Comparison of ENCODE assay signal across 8 mouse cellular contexts in the genomic region with DNA sequence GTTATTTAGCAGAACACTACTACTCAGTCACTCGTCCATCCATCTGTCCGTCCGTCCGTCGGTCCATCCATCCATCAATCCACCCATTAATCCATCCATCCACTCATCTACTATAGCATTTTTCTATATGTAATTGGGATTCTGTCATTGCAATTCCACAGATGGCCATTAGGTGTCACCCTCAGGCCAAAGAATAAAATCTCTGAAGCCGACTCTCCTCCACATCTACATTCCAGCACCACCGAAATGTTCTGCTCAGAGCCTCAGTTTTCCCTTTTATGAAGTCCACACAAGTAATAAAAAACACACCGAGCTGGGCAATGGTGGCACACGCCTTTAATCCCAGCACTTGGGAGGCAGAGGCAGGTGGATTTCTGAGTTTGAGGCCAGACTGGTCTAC. TPM values are rescaled to one million over a fixed set of nuclear protein-coding genes. Genes with fewer than 3 reads are reported as not detected.
DNase-seq lines count a peak whose midpoint lies in the region; ATAC-seq and TF ChIP-seq lines count a peak whose summit lies in the region.

No protein-coding gene starts in this region.

- peaks cover 10% of the 10 kb centered on the region; the same call in 1 of the 2 replicates for H3K4me1 ChIP-seq in intestine, postnatal 0 days (replicated peaks; ENCODE audit: control insufficient read depth, insufficient read depth, low read length)
- peaks cover 7% of the 10 kb centered on the region for H3K4me1 ChIP-seq in intestine, embryonic 15.5 days (replicated peaks)
- peaks cover 17% of the 10 kb centered on the region for H3K4me1 ChIP-seq in embryonic facial prominence, embryonic 10.5 days
- peaks cover 5% of the 10 kb centered on the region; the same call in 1 of the 2 replicates for H3K4me1 ChIP-seq in limb, embryonic 11.5 days (ENCODE audit: control insufficient read depth, insufficient read depth, low read length)

- no peak for ATAC-seq in intestine, postnatal 0 days
- ATAC-seq in intestine, embryonic 15.5 days: no peak
- no peak for ATAC-seq in limb, embryonic 11.5 days (ENCODE audit: insufficient number of reproducible peaks, low FRiP score, low TSS enrichment, low read depth)
- no peak for ATAC-seq in activated CD4-positive, CD25-positive, alpha-beta regulatory T cell, adult 4 months

- no peak overlapping the region for H3K9ac ChIP-seq in intestine, postnatal 0 days (ENCODE audit: low read depth, low read length)
- H3K9ac ChIP-seq in intestine, embryonic 15.5 days: no peak overlapping the region
- no peak overlapping the region for H3K9ac ChIP-seq in limb, embryonic 11.5 days (ENCODE audit: low read length)

- peak; percentile 84 for DNase-seq in CD4-positive, CD25-positive, alpha-beta regulatory T cell, adult 2 months (ENCODE audit: low read depth, low spot score)
- DNase-seq in MN1 (ENCODE audit: low spot score): peak; percentile 79
- DNase-seq in embryonic facial prominence, embryonic 10.5 days (ENCODE audit: low spot score): peak; percentile 65
- peak; percentile 86 for DNase-seq in limb, embryonic 11.5 days (ENCODE audit: low spot score)
- peak; percentile 59 for DNase-seq in right cerebral cortex, postnatal 14 days

- WGBS in intestine, postnatal 0 days: 3% methylated on average over 9 of the region's 9 CpGs
- 2% methylated on average over 9 of the region's 9 CpGs for WGBS in intestine, embryonic 15.5 days
- WGBS in embryonic facial prominence, embryonic 10.5 days: 3% methylated on average over 9 of the region's 9 CpGs
- 2% methylated on average over 9 of the region's 9 CpGs for WGBS in limb, embryonic 11.5 days

- no peaks in the 10 kb centered on the region for H3K36me3 ChIP-seq in intestine, postnatal 0 days (ENCODE audit: control insufficient read depth, insufficient read depth)
- no peaks in the 10 kb centered on the region for H3K36me3 ChIP-seq in intestine, embryonic 15.5 days
- no peaks in the 10 kb centered on the region for H3K36me3 ChIP-seq in embryonic facial prominence, embryonic 10.5 days (replicated peaks)
- no peaks in the 10 kb centered on the region for H3K36me3 ChIP-seq in limb, embryonic 11.5 days (ENCODE audit: control insufficient read depth, insufficient read depth, low read length)

- H3K4me2 ChIP-seq in intestine, postnatal 0 days (replicated peaks; ENCODE audit: low read depth): no peak overlapping the region
- no peak overlapping the region for H3K4me2 ChIP-seq in intestine, embryonic 15.5 days (replicated peaks)
- no peak overlapping the region for H3K4me2 ChIP-seq in limb, embryonic 11.5 days (ENCODE audit: low read depth, severe bottlenecking)

- no peaks in the 10 kb centered on the region for H3K27me3 ChIP-seq in intestine, postnatal 0 days (replicated peaks; ENCODE audit: control insufficient read depth, insufficient read depth, low read length)
- peaks cover 16% of the 10 kb centered on the region for H3K27me3 ChIP-seq in intestine, embryonic 15.5 days (replicated peaks)
- H3K27me3 ChIP-seq in embryonic facial prominence, embryonic 10.5 days (replicated peaks; ENCODE audit: low read depth, poor library complexity, severe bottlenecking): peaks cover 70% of the 10 kb centered on the region
- peaks cover 30% of the 10 kb centered on the region for H3K27me3 ChIP-seq in limb, embryonic 11.5 days (ENCODE audit: control insufficient read depth, insufficient read depth, low read length)

- peak; percentile 89 for TF ChIP-seq CTCF in intestine, postnatal 0 days (IDR thresholded peaks at IDR 0.05; ENCODE audit: low read depth)

- H3K9me3 ChIP-seq in intestine, postnatal 0 days (ENCODE audit: control insufficient read depth): no peaks in the 10 kb centered on the region
- no peaks in the 10 kb centered on the region for H3K9me3 ChIP-seq in intestine, embryonic 15.5 days
- no peaks in the 10 kb centered on the region for H3K9me3 ChIP-seq in embryonic facial prominence, embryonic 10.5 days
- no peaks in the 10 kb centered on the region for H3K9me3 ChIP-seq in limb, embryonic 11.5 days (ENCODE audit: control insufficient read depth, low read length)

- H3K4me3 ChIP-seq in intestine, postnatal 0 days (ENCODE audit: low read depth, low read length): no peak overlapping the region
- H3K4me3 ChIP-seq in intestine, embryonic 15.5 days (replicated peaks): no peak overlapping the region
- H3K4me3 ChIP-seq in embryonic facial prominence, embryonic 10.5 days: no peak overlapping the region
- no peak overlapping the region for H3K4me3 ChIP-seq in limb, embryonic 11.5 days (ENCODE audit: low read depth, low read length)

- no peak overlapping the region for H3K27ac ChIP-seq in intestine, postnatal 0 days (ENCODE audit: low read depth, low read length)
- no peak overlapping the region for H3K27ac ChIP-seq in intestine, embryonic 15.5 days
- H3K27ac ChIP-seq in embryonic facial prominence, embryonic 10.5 days (replicated peaks): no peak overlapping the region
- H3K27ac ChIP-seq in limb, embryonic 11.5 days (replicated peaks; ENCODE audit: low read depth, low read length): no peak overlapping the region

RNA-seq across cellular contexts. Expression of a gene that starts 3.6 kb away (rescaled TPM):
- polyA plus RNA-seq in intestine, postnatal 0 days (2015; fragmentation: Nextera tagmentation; extraction: Ambion mirVana): 0.08 and 0.10 TPM in 2 replicates
- polyA plus RNA-seq in intestine, embryonic 15.5 days (2015; fragmentation: Nextera tagmentation; extraction: Ambion mirVana): 0.14 TPM in 1 of 2 replicates, not detected in the other
- not detected in 2 replicates for polyA plus RNA-seq in embryonic facial prominence, embryonic 10.5 days (2016; fragmentation: Nextera tagmentation; extraction: Ambion mirVana)
- 0.08 TPM in 1 of 2 replicates, not detected in the other for polyA plus RNA-seq in limb, embryonic 11.5 days (2014; fragmentation: Nextera tagmentation; extraction: Ambion mirVana)
- under 1 TPM in 1 of 2 experiments, not detected in 1; 0.17 TPM for polyA plus RNA-seq in activated CD4-positive, CD25-positive, alpha-beta regulatory T cell, adult 4 months (2017; shearing (Covaris generic))

RNA-seq across cellular contexts. Expression of a gene that starts 14.6 kb away (rescaled TPM):
- 0.12 TPM in 2 replicates for polyA plus RNA-seq in intestine, postnatal 0 days (2015; fragmentation: Nextera tagmentation; extraction: Ambion mirVana)
- 0.13 and 0.15 TPM in 2 replicates for polyA plus RNA-seq in intestine, embryonic 15.5 days (2015; fragmentation: Nextera tagmentation; extraction: Ambion mirVana)
- not detected in 2 replicates for polyA plus RNA-seq in embryonic facial prominence, embryonic 10.5 days (2016; fragmentation: Nextera tagmentation; extraction: Ambion mirVana)
- not detected in 2 replicates for polyA plus RNA-seq in limb, embryonic 11.5 days (2014; fragmentation: Nextera tagmentation; extraction: Ambion mirVana)
- not detected for polyA plus RNA-seq in activated CD4-positive, CD25-positive, alpha-beta regulatory T cell, adult 4 months (2017; shearing (Covaris generic))

RNA-seq across cellular contexts. Expression of a gene that starts 15.4 kb away (rescaled TPM):
- polyA plus RNA-seq in intestine, postnatal 0 days (2015; fragmentation: Nextera tagmentation; extraction: Ambion mirVana): 50.5 and 53.4 TPM in 2 replicates
- 56.6 and 62.7 TPM in 2 replicates for polyA plus RNA-seq in intestine, embryonic 15.5 days (2015; fragmentation: Nextera tagmentation; extraction: Ambion mirVana)
- 51.5 and 53.2 TPM in 2 replicates for polyA plus RNA-seq in embryonic facial prominence, embryonic 10.5 days (2016; fragmentation: Nextera tagmentation; extraction: Ambion mirVana)
- 43.3 and 49.1 TPM in 2 replicates for polyA plus RNA-seq in limb, embryonic 11.5 days (2014; fragmentation: Nextera tagmentation; extraction: Ambion mirVana)
- 1 to 10 TPM; 4.1 to 4.9 TPM for polyA plus RNA-seq in activated CD4-positive, CD25-positive, alpha-beta regulatory T cell, adult 4 months (2017; shearing (Covaris generic))

RNA-seq across cellular contexts. Expression of a gene that starts 21.8 kb away (rescaled TPM):
- 286 and 316 TPM in 2 replicates for polyA plus RNA-seq in intestine, postnatal 0 days (2015; fragmentation: Nextera tagmentation; extraction: Ambion mirVana)
- polyA plus RNA-seq in intestine, embryonic 15.5 days (2015; fragmentation: Nextera tagmentation; extraction: Ambion mirVana): 515 and 540 TPM in 2 replicates
- polyA plus RNA-seq in embryonic facial prominence, embryonic 10.5 days (2016; fragmentation: Nextera tagmentation; extraction: Ambion mirVana): 564 and 572 TPM in 2 replicates
- 428 TPM in 2 replicates for polyA plus RNA-seq in limb, embryonic 11.5 days (2014; fragmentation: Nextera tagmentation; extraction: Ambion mirVana)
- 1,000 to 10,000 TPM in 1 of 2 experiments, 100 to 1,000 TPM in 1; 933 to 1,303 TPM for polyA plus RNA-seq in activated CD4-positive, CD25-positive, alpha-beta regulatory T cell, adult 4 months (2017; shearing (Covaris generic))

RNA-seq across cellular contexts. Expression of a gene that starts 30.5 kb away (rescaled TPM):
- polyA plus RNA-seq in intestine, postnatal 0 days (2015; fragmentation: Nextera tagmentation; extraction: Ambion mirVana): 32.8 and 36.5 TPM in 2 replicates
- polyA plus RNA-seq in intestine, embryonic 15.5 days (2015; fragmentation: Nextera tagmentation; extraction: Ambion mirVana): 47.2 and 58.4 TPM in 2 replicates
- polyA plus RNA-seq in embryonic facial prominence, embryonic 10.5 days (2016; fragmentation: Nextera tagmentation; extraction: Ambion mirVana): 62.2 and 66.3 TPM in 2 replicates
- polyA plus RNA-seq in limb, embryonic 11.5 days (2014; fragmentation: Nextera tagmentation; extraction: Ambion mirVana): 53.3 and 56.9 TPM in 2 replicates
- 10 to 100 TPM; 17.6 to 23.8 TPM for polyA plus RNA-seq in activated CD4-positive, CD25-positive, alpha-beta regulatory T cell, adult 4 months (2017; shearing (Covaris generic))
